Mouse (Mus musculus): ENCODE measurements around the gene Gm9573. TPM values are rescaled to one million over a fixed set of nuclear protein-coding genes. Genes with fewer than 3 reads are reported as not detected.

The Gm9573 gene
- polyA plus RNA-seq, 1 experiment from 2014 or later, result not detected

- Histone ChIP-seq H3K4me2 (replicated peaks; ENCODE audit: low read depth, low read length) (no peak overlapping the region), H3K4me3 (ENCODE audit: low read depth, low read length) (no peak overlapping the region), H3K4me1 (ENCODE audit: control insufficient read depth, insufficient read depth, low read length) (no peaks in the 10 kb centered on the region), H3K27ac (ENCODE audit: low read length) (peak overlapping the region; percentile 23; the same call in 1 of the 2 replicates), H3K9ac (replicated peaks; ENCODE audit: low read depth, low read length) (no peak overlapping the region), H3K36me3 (ENCODE audit: control insufficient read depth, insufficient read depth, low read length) (peaks cover 27% of the 10 kb centered on the region), H3K9me3 (ENCODE audit: control insufficient read depth, low read depth, low read length) (no peaks in the 10 kb centered on the region), H3K27me3 (ENCODE audit: control insufficient read depth, insufficient read depth, low read length) (no peaks in the 10 kb centered on the region)
- WGBS, result 84% methylated on average over 2 of the region's 2 CpGs
- ATAC-seq (ENCODE audit: insufficient number of reproducible peaks, insufficient read depth, low FRiP score, low read depth), result no peak
These were observed 26.6 kb upstream of the Gm9573 start for GRCm38 (mm10) chr17:35653086-35653485.

DNA sequence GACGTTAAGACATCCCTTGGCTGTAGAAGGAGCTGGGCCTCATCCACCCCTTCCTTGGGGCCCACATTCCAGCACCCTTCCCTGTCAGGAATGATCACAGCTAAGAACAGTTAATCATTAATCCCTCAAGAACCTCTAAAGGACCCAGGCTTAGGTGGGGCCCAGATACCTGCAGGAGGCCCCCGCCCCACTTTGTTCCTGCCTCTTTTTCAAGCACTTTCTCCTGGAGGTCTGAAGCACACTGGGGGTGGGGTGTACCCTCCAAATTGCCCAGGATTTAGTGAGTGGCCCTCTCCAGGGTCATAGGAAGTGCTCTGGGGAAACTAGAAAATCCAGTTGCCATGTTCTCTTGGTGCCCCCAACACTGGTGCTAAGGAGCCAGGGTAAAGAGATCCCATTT, 23.0 kb upstream of the Gm9573 start:
- H3K36me3 ChIP-seq (ENCODE audit: control insufficient read depth, insufficient read depth, low read length), result peaks cover under 1% of the 10 kb centered on the region; the same call in 1 of the 2 replicates
- H3K4me1 ChIP-seq (ENCODE audit: control insufficient read depth, insufficient read depth, low read length), result no peaks in the 10 kb centered on the region
- H3K27ac ChIP-seq (ENCODE audit: low read length), result peak overlapping the region; percentile 90
- H3K4me2 ChIP-seq (replicated peaks; ENCODE audit: low read depth, low read length), result peak overlapping the region; percentile 24
- ATAC-seq (ENCODE audit: insufficient number of reproducible peaks, insufficient read depth, low FRiP score, low read depth), result peak; percentile 91
- H3K9ac ChIP-seq (replicated peaks; ENCODE audit: low read depth, low read length), result no peak overlapping the region
- no peak overlapping the region for H3K4me3 ChIP-seq (ENCODE audit: low read depth, low read length)
- no peaks in the 10 kb centered on the region for H3K9me3 ChIP-seq (ENCODE audit: control insufficient read depth, low read depth, low read length)
- H3K27me3 ChIP-seq (ENCODE audit: control insufficient read depth, insufficient read depth, low read length), result no peaks in the 10 kb centered on the region
- WGBS, result 54% methylated on average over 2 of the region's 2 CpGs

DNA sequence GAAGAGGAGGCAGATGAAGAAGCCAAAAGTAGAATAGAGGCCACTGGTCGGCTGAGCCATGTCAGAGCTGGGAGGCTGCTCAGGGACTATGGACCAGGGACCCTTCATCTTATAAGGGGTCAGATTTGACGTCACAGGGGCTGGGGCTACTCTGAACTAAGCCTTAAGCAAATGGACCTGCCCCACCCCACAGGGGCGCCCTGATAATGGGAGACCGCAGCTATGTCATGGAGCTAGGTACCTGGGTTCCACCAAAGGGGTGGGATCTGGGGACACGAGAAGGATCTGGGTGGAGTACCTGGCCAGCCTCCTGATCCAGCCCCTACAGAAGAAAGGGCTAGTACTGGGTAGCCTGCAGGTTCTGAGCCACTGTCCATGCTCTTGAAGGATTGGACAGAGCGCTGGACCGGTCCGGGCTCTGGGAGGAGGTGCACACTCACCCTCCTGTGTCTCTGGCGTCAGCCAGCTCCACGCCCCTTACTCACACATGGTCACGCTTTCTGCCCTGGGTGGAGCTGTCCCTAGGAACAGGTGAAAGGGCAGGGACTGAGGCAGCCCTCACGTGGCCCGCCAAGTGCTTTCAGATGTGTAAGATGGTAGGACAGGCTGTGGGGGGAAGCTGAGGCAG, 17.3 kb upstream of the Gm9573 start, which contains the start of gene Mucl3:
Mucl3 (minus strand) TSS at position 87 of the 628 bp plus-strand sequence.
- H3K27me3 ChIP-seq (ENCODE audit: control insufficient read depth, insufficient read depth, low read length), result no peaks in the 10 kb centered on the region
- no peak within 1 kb of the TSS for H3K9ac ChIP-seq (replicated peaks; ENCODE audit: low read depth, low read length)
- H3K4me2 ChIP-seq (replicated peaks; ENCODE audit: low read depth, low read length), result no peak within 1 kb of the TSS
- H3K36me3 ChIP-seq (ENCODE audit: control insufficient read depth, insufficient read depth, low read length), result no peaks in the 10 kb centered on the region
- H3K4me1 ChIP-seq (ENCODE audit: control insufficient read depth, insufficient read depth, low read length), result no peaks in the 10 kb centered on the region
- WGBS, result 60% methylated on average over 13 of the region's 13 CpGs
- no peak within 1 kb of the TSS for H3K27ac ChIP-seq (ENCODE audit: low read length)
- ATAC-seq (ENCODE audit: insufficient number of reproducible peaks, insufficient read depth, low FRiP score, low read depth), result peak; percentile 33
- H3K4me3 ChIP-seq (ENCODE audit: low read depth, low read length), result no peak within 1 kb of the TSS
- H3K9me3 ChIP-seq (ENCODE audit: control insufficient read depth, low read depth, low read length), result no peaks in the 10 kb centered on the region

- Histone ChIP-seq H3K4me2 (replicated peaks; ENCODE audit: low read depth, low read length) (0 out of 2 replicates have a peak overlapping the region, but pooled peaks have one; percentile 1), H3K36me3 (ENCODE audit: control insufficient read depth, insufficient read depth, low read length) (no peaks in the 10 kb centered on the region), H3K4me1 (ENCODE audit: control insufficient read depth, insufficient read depth, low read length) (peaks cover 6% of the 10 kb centered on the region; the same call in 1 of the 2 replicates), H3K27me3 (ENCODE audit: control insufficient read depth, insufficient read depth, low read length) (no peaks in the 10 kb centered on the region), H3K4me3 (ENCODE audit: low read depth, low read length) (no peak overlapping the region), H3K9ac (replicated peaks; ENCODE audit: low read depth, low read length) (no peak overlapping the region), H3K27ac (ENCODE audit: low read length) (peak overlapping the region; percentile 84), H3K9me3 (ENCODE audit: control insufficient read depth, low read depth, low read length) (no peaks in the 10 kb centered on the region)
- 54% methylated on average over 6 of the region's 6 CpGs for WGBS
- no peak for ATAC-seq (ENCODE audit: insufficient number of reproducible peaks, insufficient read depth, low FRiP score, low read depth)
These were observed 12.9 kb upstream of the Gm9573 start for GRCm38 (mm10) chr17:35639352-35639751.

DNA sequence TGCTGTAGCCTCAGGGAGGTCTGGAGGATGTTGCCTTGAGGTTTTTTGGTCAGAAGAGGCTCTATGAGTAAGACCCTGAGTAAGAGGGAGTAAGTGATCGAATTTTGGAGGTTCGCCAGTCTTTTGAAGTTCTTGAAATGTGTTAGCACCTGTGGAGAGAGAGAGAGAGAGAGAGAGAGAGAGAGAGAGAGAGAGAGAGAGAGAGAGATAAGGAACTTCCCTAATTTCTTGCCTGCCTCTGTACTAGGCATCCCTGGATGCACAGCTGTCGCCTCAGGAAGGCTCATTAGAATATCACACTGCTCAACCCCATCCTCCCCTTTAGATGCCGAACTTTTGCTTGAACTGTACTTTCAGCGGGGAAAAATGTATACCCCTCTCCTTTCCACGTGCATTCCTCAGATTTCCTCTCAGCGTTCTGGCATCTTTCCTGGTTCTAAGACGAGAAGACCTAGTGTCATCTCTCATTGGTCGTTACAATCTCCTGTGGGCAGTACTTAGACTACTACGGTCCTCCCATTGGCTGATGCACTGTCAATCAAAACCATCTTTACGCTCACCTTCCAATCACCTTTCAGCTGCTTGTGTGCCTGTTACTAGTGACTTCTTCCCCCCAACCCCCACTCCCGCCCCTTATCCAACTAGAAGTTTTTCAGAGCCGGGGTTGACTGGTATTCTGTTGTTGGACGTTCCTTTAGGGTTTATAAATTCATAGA, 12.2 kb upstream of the Gm9573 start:
- Histone ChIP-seq H3K27ac (ENCODE audit: low read length) (peak overlapping the region; percentile 84; the same call in 1 of the 2 replicates), H3K4me2 (replicated peaks; ENCODE audit: low read depth, low read length) (0 out of 2 replicates have a peak overlapping the region, but pooled peaks have one; percentile 1), H3K27me3 (ENCODE audit: control insufficient read depth, insufficient read depth, low read length) (no peaks in the 10 kb centered on the region), H3K4me1 (ENCODE audit: control insufficient read depth, insufficient read depth, low read length) (peaks cover 10% of the 10 kb centered on the region; the same call in 1 of the 2 replicates), H3K9ac (replicated peaks; ENCODE audit: low read depth, low read length) (no peak overlapping the region), H3K36me3 (ENCODE audit: control insufficient read depth, insufficient read depth, low read length) (no peaks in the 10 kb centered on the region), H3K9me3 (ENCODE audit: control insufficient read depth, low read depth, low read length) (no peaks in the 10 kb centered on the region), H3K4me3 (ENCODE audit: low read depth, low read length) (no peak overlapping the region)
- ATAC-seq (ENCODE audit: insufficient number of reproducible peaks, insufficient read depth, low FRiP score, low read depth), result peak; percentile 90
- WGBS, result 20% methylated on average over 14 of the region's 14 CpGs

GRCm38 (mm10) chr17:35636363-35636762, 9.9 kb upstream of the Gm9573 start:
- peak overlapping the region; percentile 10; the same call in 1 of the 2 replicates for H3K27ac ChIP-seq (ENCODE audit: low read length)
- no peaks in the 10 kb centered on the region for H3K27me3 ChIP-seq (ENCODE audit: control insufficient read depth, insufficient read depth, low read length)
- no peak overlapping the region for H3K4me3 ChIP-seq (ENCODE audit: low read depth, low read length)
- H3K4me2 ChIP-seq (replicated peaks; ENCODE audit: low read depth, low read length), result peak overlapping the region; percentile 57
- 39% methylated on average over 5 of the region's 5 CpGs for WGBS
- ATAC-seq (ENCODE audit: insufficient number of reproducible peaks, insufficient read depth, low FRiP score, low read depth), result no peak
- H3K9me3 ChIP-seq (ENCODE audit: control insufficient read depth, low read depth, low read length), result no peaks in the 10 kb centered on the region
- peaks cover 10% of the 10 kb centered on the region; the same call in 1 of the 2 replicates for H3K4me1 ChIP-seq (ENCODE audit: control insufficient read depth, insufficient read depth, low read length)
- H3K9ac ChIP-seq (replicated peaks; ENCODE audit: low read depth, low read length), result no peak overlapping the region
- no peaks in the 10 kb centered on the region for H3K36me3 ChIP-seq (ENCODE audit: control insufficient read depth, insufficient read depth, low read length)

DNA sequence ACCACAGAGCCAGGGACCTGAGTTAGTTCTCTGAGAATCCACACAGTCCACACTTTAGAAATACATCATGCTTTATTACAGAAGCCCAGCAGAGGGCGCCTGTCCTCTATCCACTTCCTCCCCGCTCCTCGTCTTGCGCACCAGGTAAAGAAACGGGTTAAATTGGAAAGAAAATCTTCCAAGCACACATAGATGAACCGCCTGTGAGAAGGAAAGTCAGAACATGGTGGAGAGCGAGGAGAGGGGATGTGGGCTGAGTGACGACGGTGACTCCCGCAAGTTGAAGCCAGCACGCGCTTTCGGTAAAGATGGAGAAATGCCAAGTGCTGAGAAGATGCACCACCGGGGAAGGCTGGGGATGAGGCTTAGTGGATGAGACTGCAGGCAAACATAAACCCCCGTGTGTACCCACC, 9.3 kb upstream of the Gm9573 start:
- peak; percentile 51; the same call in 1 of the 2 replicates for ATAC-seq (ENCODE audit: insufficient number of reproducible peaks, insufficient read depth, low FRiP score, low read depth)
- Histone ChIP-seq H3K27me3 (ENCODE audit: control insufficient read depth, insufficient read depth, low read length) (no peaks in the 10 kb centered on the region), H3K36me3 (ENCODE audit: control insufficient read depth, insufficient read depth, low read length) (no peaks in the 10 kb centered on the region), H3K4me3 (ENCODE audit: low read depth, low read length) (peak overlapping the region; percentile 28), H3K9me3 (ENCODE audit: control insufficient read depth, low read depth, low read length) (no peaks in the 10 kb centered on the region), H3K4me2 (replicated peaks; ENCODE audit: low read depth, low read length) (peak overlapping the region; percentile 57), H3K9ac (replicated peaks; ENCODE audit: low read depth, low read length) (peak overlapping the region; percentile 33; the same call in 1 of the 2 replicates), H3K4me1 (ENCODE audit: control insufficient read depth, insufficient read depth, low read length) (peaks cover 10% of the 10 kb centered on the region; the same call in 1 of the 2 replicates), H3K27ac (ENCODE audit: low read length) (peak overlapping the region; percentile 66; the same call in 1 of the 2 replicates)
- WGBS, result under 1% methylated on average over 15 of the region's 15 CpGs

DNA sequence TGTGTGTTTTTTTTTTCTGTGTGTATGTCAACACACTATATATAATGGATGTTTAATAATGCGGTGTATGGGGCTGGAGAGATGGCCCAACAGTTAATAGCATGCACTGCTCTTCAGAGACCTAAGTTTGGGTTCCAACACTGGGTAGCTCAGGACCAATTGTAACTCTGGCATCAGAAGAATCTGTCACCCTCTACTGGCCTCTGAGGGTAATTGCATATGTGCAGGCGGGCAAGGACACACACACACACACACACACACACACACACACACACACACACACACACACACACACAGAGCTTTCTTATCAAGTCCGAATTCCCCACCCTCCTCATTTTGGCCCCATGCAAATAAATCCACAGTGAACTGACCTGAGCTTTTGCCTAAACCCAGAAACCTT, 8.8 kb upstream of the Gm9573 start:
- Histone ChIP-seq H3K4me3 (ENCODE audit: low read depth, low read length) (no peak overlapping the region), H3K4me1 (ENCODE audit: control insufficient read depth, insufficient read depth, low read length) (peaks cover 10% of the 10 kb centered on the region; the same call in 1 of the 2 replicates), H3K36me3 (ENCODE audit: control insufficient read depth, insufficient read depth, low read length) (no peaks in the 10 kb centered on the region), H3K9ac (replicated peaks; ENCODE audit: low read depth, low read length) (no peak overlapping the region), H3K27ac (ENCODE audit: low read length) (no peak overlapping the region), H3K4me2 (replicated peaks; ENCODE audit: low read depth, low read length) (no peak overlapping the region; the same call in 1 of the 2 replicates), H3K9me3 (ENCODE audit: control insufficient read depth, low read depth, low read length) (no peaks in the 10 kb centered on the region), H3K27me3 (ENCODE audit: control insufficient read depth, insufficient read depth, low read length) (no peaks in the 10 kb centered on the region)
- no peak for ATAC-seq (ENCODE audit: insufficient number of reproducible peaks, insufficient read depth, low FRiP score, low read depth)
- 88% methylated on average over 3 of the region's 3 CpGs for WGBS
